17 mouse cellular contexts compared by ENCODE assay signal in genomic region chr13:52921065-52921825, GRCm38 (mm10). TPM values are rescaled to one million over a fixed set of nuclear protein-coding genes. Genes with fewer than 3 reads are reported as not detected.
DNase-seq lines count a peak whose midpoint lies in the region; ATAC-seq and TF ChIP-seq lines count a peak whose summit lies in the region.
"Had no signal": no experiment of that assay in that cellular context is flagged by ENCODE, and none has a peak within 500 bp of the region (broad histone marks: within the 10 kb centered on the region; RNA-seq: fewer than 3 reads in every experiment).

No protein-coding gene starts in this region.

- DNase-seq in kidney, adult 11 months: peak; percentile 64
- peak; percentile 19 for DNase-seq in T-cell, adult 2 months (ENCODE audit: low spot score)
- peak; percentile 70 for DNase-seq in kidney, adult 9 months
- DNase-seq in stomach, postnatal 0 days (ENCODE audit: low spot score): peak; percentile 23
- no peak for DNase-seq in embryo, embryonic 11 days
- no peak for DNase-seq in heart, embryonic 10.5 days (ENCODE audit: low spot score)
- DNase-seq in gastrocnemius, adult 2 months: no peak
- DNase-seq: cerebellum, postnatal 25 days; heart, postnatal 14 days; midbrain, embryonic 14.5 days had no signal

- ATAC-seq in kidney, embryonic 14.5 days (ENCODE audit: low FRiP score, low TSS enrichment): no peak
- no peak for ATAC-seq in stomach, postnatal 0 days (ENCODE audit: low FRiP score, low TSS enrichment)
- ATAC-seq: forebrain, embryonic 16.5 days; hindbrain, embryonic 16.5 days had no signal

- TF ChIP-seq EP300 in stomach, postnatal 0 days (optimal IDR thresholded peaks at IDR 0.05): no peak

- H3K4me2 ChIP-seq in kidney, embryonic 14.5 days (replicated peaks; ENCODE audit: low read depth, low read length): no peak overlapping the region
- no peak overlapping the region for H3K4me2 ChIP-seq in stomach, postnatal 0 days (replicated peaks; ENCODE audit: low read depth)

- intact Hi-C loops in gastrocnemius, adult 2 months (cut with DNase I): loop anchor here (5.0 kb wide), 1 partner anchor 209 kb away; no protein-coding TSS in a partner anchor

- H3K4me1 ChIP-seq in kidney, embryonic 14.5 days (ENCODE audit: control insufficient read depth, insufficient read depth, low read length): no peaks in the 10 kb centered on the region
- no peaks in the 10 kb centered on the region for H3K4me1 ChIP-seq in stomach, postnatal 0 days (replicated peaks; ENCODE audit: control insufficient read depth, insufficient read depth)
- H3K4me1 ChIP-seq in heart, embryonic 10.5 days: peaks cover 32% of the 10 kb centered on the region
- H3K4me1 ChIP-seq: embryonic facial prominence, embryonic 10.5 days had no signal

- WGBS in kidney, embryonic 14.5 days: 56% methylated on average over 7 of the region's 7 CpGs
- WGBS in stomach, postnatal 0 days: 60% methylated on average over 7 of the region's 7 CpGs
- 89% methylated on average over 7 of the region's 7 CpGs for WGBS in heart, embryonic 10.5 days

- peaks cover 3% of the 10 kb centered on the region; the same call in 1 of the 2 replicates for H3K36me3 ChIP-seq in kidney, embryonic 14.5 days (ENCODE audit: control insufficient read depth, insufficient read depth, low read length)
- no peaks in the 10 kb centered on the region for H3K36me3 ChIP-seq in stomach, postnatal 0 days (ENCODE audit: control insufficient read depth, insufficient read depth, low read length)
- peaks cover 7% of the 10 kb centered on the region; the same call in 1 of the 2 replicates for H3K36me3 ChIP-seq in heart, embryonic 10.5 days
- H3K36me3 ChIP-seq: embryonic facial prominence, embryonic 10.5 days had no signal

- no peak overlapping the region for H3K9ac ChIP-seq in kidney, embryonic 14.5 days (ENCODE audit: low read depth, low read length)
- H3K9ac ChIP-seq in stomach, postnatal 0 days (ENCODE audit: low read length): no peak overlapping the region
- H3K9ac ChIP-seq: liver, embryonic 14.5 days had no signal

- H3K27ac ChIP-seq in kidney, embryonic 14.5 days (ENCODE audit: low read depth, low read length): no peak overlapping the region
- no peak overlapping the region for H3K27ac ChIP-seq in stomach, postnatal 0 days (replicated peaks)
- H3K27ac ChIP-seq in heart, embryonic 10.5 days: no peak overlapping the region
- no peak overlapping the region for H3K27ac ChIP-seq in gastrocnemius, adult 2 months
- H3K27ac ChIP-seq: embryonic facial prominence, embryonic 10.5 days; limb, embryonic 10.5 days; liver, embryonic 14.5 days had no signal

- no peak overlapping the region for H3K4me3 ChIP-seq in kidney, embryonic 14.5 days (ENCODE audit: low read length)
- no peak overlapping the region for H3K4me3 ChIP-seq in stomach, postnatal 0 days (ENCODE audit: low read depth, low read length)
- H3K4me3 ChIP-seq in heart, embryonic 10.5 days: no peak overlapping the region
- H3K4me3 ChIP-seq in gastrocnemius, adult 2 months: no peak overlapping the region
- H3K4me3 ChIP-seq: embryonic facial prominence, embryonic 10.5 days; erythroblast, embryonic 14.5 days; limb, embryonic 10.5 days had no signal

- no peaks in the 10 kb centered on the region for H3K9me3 ChIP-seq in kidney, embryonic 14.5 days (ENCODE audit: control insufficient read depth, low read length)
- H3K9me3 ChIP-seq in stomach, postnatal 0 days (ENCODE audit: control insufficient read depth, low read length): no peaks in the 10 kb centered on the region
- no peaks in the 10 kb centered on the region for H3K9me3 ChIP-seq in heart, embryonic 10.5 days
- H3K9me3 ChIP-seq: embryonic facial prominence, embryonic 10.5 days; limb, embryonic 10.5 days had no signal

- no peaks in the 10 kb centered on the region for H3K27me3 ChIP-seq in kidney, embryonic 14.5 days (ENCODE audit: control insufficient read depth, insufficient read depth, low read length)
- no peaks in the 10 kb centered on the region for H3K27me3 ChIP-seq in stomach, postnatal 0 days (ENCODE audit: control insufficient read depth, insufficient read depth, low read length)
- no peaks in the 10 kb centered on the region for H3K27me3 ChIP-seq in heart, embryonic 10.5 days (ENCODE audit: insufficient read depth, poor library complexity, severe bottlenecking)

- TF ChIP-seq CTCF in stomach, postnatal 0 days (IDR thresholded peaks at IDR 0.05; ENCODE audit: low read depth): no peak
- no peak for TF ChIP-seq CTCF in gastrocnemius, adult 2 months (IDR thresholded peaks at IDR 0.05)

RNA-seq across cellular contexts. Expression of gene Auh, which starts 8.2 kb away (rescaled TPM):
- polyA plus RNA-seq in kidney, embryonic 14.5 days (2014; fragmentation: Nextera tagmentation; extraction: Ambion mirVana): 44.7 and 46.7 TPM in 2 replicates
- 41.4 and 47.8 TPM in 2 replicates for polyA plus RNA-seq in stomach, postnatal 0 days (2015; fragmentation: Nextera tagmentation; extraction: Ambion mirVana)
- 44.9 and 53.3 TPM in 2 replicates for polyA plus RNA-seq in heart, embryonic 10.5 days (2016; fragmentation: Nextera tagmentation; extraction: Ambion mirVana)
- total RNA-seq in gastrocnemius, adult 2 months (2021): 10 to 100 TPM; 74.0 to 94.1 TPM

RNA-seq across cellular contexts. Expression of gene Nfil3, which starts 59.6 kb away (rescaled TPM):
- polyA plus RNA-seq in kidney, embryonic 14.5 days (2014; fragmentation: Nextera tagmentation; extraction: Ambion mirVana): 15.9 and 18.9 TPM in 2 replicates
- 14.4 and 16.4 TPM in 2 replicates for polyA plus RNA-seq in stomach, postnatal 0 days (2015; fragmentation: Nextera tagmentation; extraction: Ambion mirVana)
- 32.7 and 43.1 TPM in 2 replicates for polyA plus RNA-seq in heart, embryonic 10.5 days (2016; fragmentation: Nextera tagmentation; extraction: Ambion mirVana)
- 100 to 1,000 TPM in 1 of 2 experiments, 10 to 100 TPM in 1; 40.2 to 137 TPM for total RNA-seq in gastrocnemius, adult 2 months (2021)

Comparison
In these comparisons a context has a peak if more than half of its experiments do, and no peak if none do; other contexts are left out.
1. DNase-seq: peak in kidney, adult 11 months (single experiment), T-cell, adult 2 months (single experiment), kidney, adult 9 months (single experiment) and stomach, postnatal 0 days (single experiment); none in embryo, embryonic 11 days (single experiment), heart, embryonic 10.5 days (single experiment) and gastrocnemius, adult 2 months (single experiment).